Mouse (Mus musculus): ENCODE results near the gene Dohh. TPM values are rescaled to one million over a fixed set of nuclear protein-coding genes. Genes with fewer than 3 reads are reported as not detected.

Dohh gene
- polyA plus RNA-seq, 1 experiment from 2014 or later, result 68.9 TPM

- DNase-seq (ENCODE audit: low spot score), result no peak
- Histone ChIP-seq H3K4me1 (replicated peaks; ENCODE audit: control insufficient read depth, insufficient read depth, low read length) (peaks cover 51% of the 10 kb centered on the region), H3K27ac (no peak overlapping the region), H3K9me3 (ENCODE audit: control insufficient read depth, low read length) (no peaks in the 10 kb centered on the region), H3K4me2 (replicated peaks) (no peak overlapping the region), H3K9ac (no peak overlapping the region), H3K4me3 (replicated peaks; ENCODE audit: low read length) (no peak overlapping the region), H3K27me3 (ENCODE audit: control insufficient read depth, insufficient read depth, low read length) (peaks cover 15% of the 10 kb centered on the region; the same call in 1 of the 2 replicates), H3K36me3 (replicated peaks; ENCODE audit: control insufficient read depth, insufficient read depth) (peaks cover 64% of the 10 kb centered on the region)
- WGBS, result 47% methylated on average over 13 of the region's 13 CpGs
- no peak for ATAC-seq (ENCODE audit: low FRiP score)
These were observed 21.5 kb downstream of the Dohh start for GRCm38 (mm10) chr10:81405588-81406201.

- Histone ChIP-seq H3K4me3 (replicated peaks; ENCODE audit: low read length) (peak overlapping the region; percentile 14; the same call in 1 of the 2 replicates), H3K9ac (peak overlapping the region; percentile 34; the same call in 1 of the 2 replicates), H3K27ac (peak overlapping the region; percentile 51; the same call in 1 of the 2 replicates), H3K27me3 (ENCODE audit: control insufficient read depth, insufficient read depth, low read length) (peaks cover 15% of the 10 kb centered on the region; the same call in 1 of the 2 replicates), H3K9me3 (ENCODE audit: control insufficient read depth, low read length) (no peaks in the 10 kb centered on the region), H3K4me1 (replicated peaks; ENCODE audit: control insufficient read depth, insufficient read depth, low read length) (peaks cover 48% of the 10 kb centered on the region), H3K36me3 (replicated peaks; ENCODE audit: control insufficient read depth, insufficient read depth) (peaks cover 58% of the 10 kb centered on the region), H3K4me2 (replicated peaks) (peak overlapping the region; percentile 43)
- DNase-seq (ENCODE audit: low spot score) (no peak), ATAC-seq (ENCODE audit: low FRiP score) (no peak)
- 24% methylated on average over 24 of the region's 24 CpGs for WGBS
These were observed 22.5 kb downstream of the Dohh start for GRCm38 (mm10) chr10:81406504-81407440.

GRCm38 (mm10) chr10:81407539-81408423 lies 23.6 kb downstream of the Dohh start:
- Histone ChIP-seq H3K9me3 (ENCODE audit: control insufficient read depth, low read length) (no peaks in the 10 kb centered on the region), H3K4me3 (replicated peaks; ENCODE audit: low read length) (peak overlapping the region; percentile 14; the same call in 1 of the 2 replicates), H3K4me1 (replicated peaks; ENCODE audit: control insufficient read depth, insufficient read depth, low read length) (peaks cover 45% of the 10 kb centered on the region), H3K4me2 (replicated peaks) (peak overlapping the region; percentile 43), H3K36me3 (replicated peaks; ENCODE audit: control insufficient read depth, insufficient read depth) (peaks cover 57% of the 10 kb centered on the region), H3K9ac (peak overlapping the region; percentile 34; the same call in 1 of the 2 replicates), H3K27me3 (ENCODE audit: control insufficient read depth, insufficient read depth, low read length) (peaks cover 15% of the 10 kb centered on the region; the same call in 1 of the 2 replicates), H3K27ac (peak overlapping the region; percentile 51; the same call in 1 of the 2 replicates)
- DNase-seq (ENCODE audit: low spot score), result peak; percentile 76
- no peak for ATAC-seq (ENCODE audit: low FRiP score)
- WGBS, result 27% methylated on average over 31 of the region's 31 CpGs

- no peak for ATAC-seq (ENCODE audit: low FRiP score)
- no peak for DNase-seq (ENCODE audit: low spot score)
- no peak overlapping the region for H3K9ac ChIP-seq
- WGBS, result 47% methylated on average over 13 of the region's 13 CpGs
- H3K4me3 ChIP-seq (replicated peaks; ENCODE audit: low read length), result no peak overlapping the region
- no peak overlapping the region for H3K27ac ChIP-seq
- H3K4me2 ChIP-seq (replicated peaks), result no peak overlapping the region
- H3K27me3 ChIP-seq (ENCODE audit: control insufficient read depth, insufficient read depth, low read length), result peaks cover 15% of the 10 kb centered on the region; the same call in 1 of the 2 replicates
- peaks cover 39% of the 10 kb centered on the region for H3K4me1 ChIP-seq (replicated peaks; ENCODE audit: control insufficient read depth, insufficient read depth, low read length)
- no peaks in the 10 kb centered on the region for H3K9me3 ChIP-seq (ENCODE audit: control insufficient read depth, low read length)
- H3K36me3 ChIP-seq (replicated peaks; ENCODE audit: control insufficient read depth, insufficient read depth), result peaks cover 51% of the 10 kb centered on the region
These were observed 24.1 kb downstream of the Dohh start for GRCm38 (mm10) chr10:81408424-81408729.

GRCm38 (mm10) chr10:81408871-81409291 lies 24.7 kb downstream of the Dohh start:
- DNase-seq (ENCODE audit: low spot score), result no peak
- Histone ChIP-seq H3K4me2 (replicated peaks) (no peak overlapping the region), H3K9me3 (ENCODE audit: control insufficient read depth, low read length) (no peaks in the 10 kb centered on the region), H3K4me3 (replicated peaks; ENCODE audit: low read length) (no peak overlapping the region), H3K36me3 (replicated peaks; ENCODE audit: control insufficient read depth, insufficient read depth) (peaks cover 46% of the 10 kb centered on the region), H3K27me3 (ENCODE audit: control insufficient read depth, insufficient read depth, low read length) (peaks cover 15% of the 10 kb centered on the region; the same call in 1 of the 2 replicates), H3K4me1 (replicated peaks; ENCODE audit: control insufficient read depth, insufficient read depth, low read length) (peaks cover 40% of the 10 kb centered on the region), H3K9ac (no peak overlapping the region), H3K27ac (no peak overlapping the region)
- ATAC-seq (ENCODE audit: low FRiP score), result no peak
- 20% methylated on average over 9 of the region's 9 CpGs for WGBS

- ATAC-seq (ENCODE audit: low FRiP score) (no peak), DNase-seq (ENCODE audit: low spot score) (no peak)
- Histone ChIP-seq H3K4me2 (replicated peaks) (0 out of 2 replicates have a peak overlapping the region, but pooled peaks have one; percentile 4), H3K9ac (no peak overlapping the region), H3K4me3 (replicated peaks; ENCODE audit: low read length) (no peak overlapping the region), H3K36me3 (replicated peaks; ENCODE audit: control insufficient read depth, insufficient read depth) (peaks cover 41% of the 10 kb centered on the region), H3K9me3 (ENCODE audit: control insufficient read depth, low read length) (no peaks in the 10 kb centered on the region), H3K27me3 (ENCODE audit: control insufficient read depth, insufficient read depth, low read length) (peaks cover 15% of the 10 kb centered on the region; the same call in 1 of the 2 replicates), H3K4me1 (replicated peaks; ENCODE audit: control insufficient read depth, insufficient read depth, low read length) (peaks cover 45% of the 10 kb centered on the region), H3K27ac (no peak overlapping the region)
- WGBS, result 13% methylated on average over 8 of the region's 8 CpGs
These were observed 25.1 kb downstream of the Dohh start for GRCm38 (mm10) chr10:81409330-81409729.

GRCm38 (mm10) chr10:81410350-81410749 lies 26.1 kb downstream of the Dohh start:
- DNase-seq (ENCODE audit: low spot score), result no peak
- Histone ChIP-seq H3K4me1 (replicated peaks; ENCODE audit: control insufficient read depth, insufficient read depth, low read length) (peaks cover 46% of the 10 kb centered on the region), H3K36me3 (replicated peaks; ENCODE audit: control insufficient read depth, insufficient read depth) (peaks cover 31% of the 10 kb centered on the region), H3K27ac (no peak overlapping the region), H3K9ac (no peak overlapping the region; the same call in 1 of the 2 replicates), H3K4me3 (replicated peaks; ENCODE audit: low read length) (no peak overlapping the region), H3K27me3 (ENCODE audit: control insufficient read depth, insufficient read depth, low read length) (peaks cover 15% of the 10 kb centered on the region; the same call in 1 of the 2 replicates), H3K9me3 (ENCODE audit: control insufficient read depth, low read length) (no peaks in the 10 kb centered on the region), H3K4me2 (replicated peaks) (no peak overlapping the region)
- WGBS, result 76% methylated on average over 4 of the region's 4 CpGs
- ATAC-seq (ENCODE audit: low FRiP score), result no peak

GRCm38 (mm10) chr10:81410981-81411380 lies 26.8 kb downstream of the Dohh start:
- WGBS, result 69% methylated on average over 9 of the region's 9 CpGs
- ATAC-seq (ENCODE audit: low FRiP score), result no peak

More at GRCm38 (mm10) chr10:81410981-81411380, 26.8 kb downstream of the Dohh start:
- Histone ChIP-seq H3K36me3 (replicated peaks; ENCODE audit: control insufficient read depth, insufficient read depth) (peaks cover 25% of the 10 kb centered on the region), H3K9ac (no peak overlapping the region), H3K27me3 (ENCODE audit: control insufficient read depth, insufficient read depth, low read length) (peaks cover 15% of the 10 kb centered on the region; the same call in 1 of the 2 replicates), H3K4me2 (replicated peaks) (no peak overlapping the region), H3K4me3 (replicated peaks; ENCODE audit: low read length) (no peak overlapping the region), H3K27ac (peak overlapping the region; percentile 64; the same call in 1 of the 2 replicates), H3K9me3 (ENCODE audit: control insufficient read depth, low read length) (no peaks in the 10 kb centered on the region), H3K4me1 (replicated peaks; ENCODE audit: control insufficient read depth, insufficient read depth, low read length) (peaks cover 46% of the 10 kb centered on the region)
- DNase-seq (ENCODE audit: low spot score), result no peak

Measured in hindbrain, embryonic 14.5 days (tissue).